Mouse (Mus musculus): ENCODE results near the gene Nap1l1. TPM values are rescaled to one million over a fixed set of nuclear protein-coding genes. Genes with fewer than 3 reads are reported as not detected.

Gene Nap1l1
- polyA plus RNA-seq, 2 experiments = 103 to 117 TPM

- ATAC-seq (ENCODE audit: insufficient read depth) (no peak), DNase-seq (ENCODE audit: low read depth in 3 of 3, low spot score in 3 of 3) (no peak)
- Histone ChIP-seq H3K27ac (no peak overlapping the region), H3K4me2 (ENCODE audit: low read depth) (no peak overlapping the region), H3K9ac (replicated peaks) (no peak overlapping the region), H3K4me3 (ENCODE audit: insufficient read depth in 1 of 2, low read depth in 2 of 2, low read length in 2 of 2) (no peak overlapping the region), H3K27me3 (ENCODE audit: control insufficient read depth, insufficient read depth, low read length) (no peaks in the 10 kb centered on the region), H3K9me3 (ENCODE audit: control insufficient read depth, low read length) (no peaks in the 10 kb centered on the region), H3K4me1 (replicated peaks; ENCODE audit: control insufficient read depth in 2 of 2, insufficient read depth in 2 of 2, low read length in 1 of 2) (no peaks in the 10 kb centered on the region), H3K36me3 (replicated peaks; ENCODE audit: control insufficient read depth, insufficient read depth, low read depth) (peaks cover 52% of the 10 kb centered on the region)
- 83% methylated on average over 7 of the region's 7 CpGs for WGBS (ENCODE audit: insufficient replicate concordance)
- no peak for TF ChIP-seq EP300 (IDR thresholded peaks at IDR 0.05; ENCODE audit: low read depth)
- TF ChIP-seq CTCF (IDR thresholded peaks at IDR 0.05; ENCODE audit: low read depth) = no peak
Measured at GRCm38 (mm10) chr10:111495888-111496287, 22.9 kb downstream of the Nap1l1 start.

- H3K4me1 ChIP-seq (replicated peaks; ENCODE audit: control insufficient read depth in 2 of 2, insufficient read depth in 2 of 2, low read length in 1 of 2) = no peaks in the 10 kb centered on the region; a peak in 1 of 4 replicates
- H3K4me3 ChIP-seq (ENCODE audit: insufficient read depth in 1 of 2, low read depth in 2 of 2, low read length in 2 of 2) = no peak overlapping the region
- no peaks in the 10 kb centered on the region for H3K9me3 ChIP-seq (ENCODE audit: control insufficient read depth, low read length)
- WGBS (ENCODE audit: insufficient replicate concordance) = 77% methylated on average over 6 of the region's 6 CpGs
- H3K27me3 ChIP-seq (ENCODE audit: control insufficient read depth, insufficient read depth, low read length) = no peaks in the 10 kb centered on the region
- no peak for TF ChIP-seq CTCF (IDR thresholded peaks at IDR 0.05; ENCODE audit: low read depth)
- no peak for TF ChIP-seq EP300 (IDR thresholded peaks at IDR 0.05; ENCODE audit: low read depth)
- no peak overlapping the region for H3K9ac ChIP-seq (replicated peaks)
- ATAC-seq (ENCODE audit: insufficient read depth) (no peak), DNase-seq (ENCODE audit: low read depth in 3 of 3, low spot score in 3 of 3) (no peak)
- H3K27ac ChIP-seq = no peak overlapping the region
- H3K36me3 ChIP-seq (replicated peaks; ENCODE audit: control insufficient read depth, insufficient read depth, low read depth) = peaks cover 23% of the 10 kb centered on the region
- no peak overlapping the region for H3K4me2 ChIP-seq (ENCODE audit: low read depth)
Measured at GRCm38 (mm10) chr10:111499892-111500291, 26.9 kb downstream of the Nap1l1 start.

- 0% methylated on average over 3 of the region's 3 CpGs for WGBS (ENCODE audit: insufficient replicate concordance)
- H3K4me2 ChIP-seq (ENCODE audit: low read depth) = no peak overlapping the region
- DNase-seq (ENCODE audit: low read depth in 3 of 3, low spot score in 3 of 3) (peak; percentile 54 to 61 (median 57)), ATAC-seq (ENCODE audit: insufficient read depth) (no peak)
- no peaks in the 10 kb centered on the region for H3K9me3 ChIP-seq (ENCODE audit: control insufficient read depth, low read length)
- no peak overlapping the region for H3K27ac ChIP-seq
- TF ChIP-seq EP300 (IDR thresholded peaks at IDR 0.05; ENCODE audit: low read depth) = no peak
- TF ChIP-seq CTCF (IDR thresholded peaks at IDR 0.05; ENCODE audit: low read depth) = peak; percentile 84
- peaks cover 5% of the 10 kb centered on the region for H3K36me3 ChIP-seq (replicated peaks; ENCODE audit: control insufficient read depth, insufficient read depth, low read depth)
- no peak overlapping the region for H3K4me3 ChIP-seq (ENCODE audit: insufficient read depth in 1 of 2, low read depth in 2 of 2, low read length in 2 of 2)
- H3K4me1 ChIP-seq (replicated peaks; ENCODE audit: control insufficient read depth in 2 of 2, insufficient read depth in 2 of 2, low read length in 1 of 2) = peaks cover 2 to 4% of the 10 kb centered on the region in 2 experiments; a peak in 3 of 4 replicates
- peaks cover 18% of the 10 kb centered on the region for H3K27me3 ChIP-seq (ENCODE audit: control insufficient read depth, insufficient read depth, low read length)
- H3K9ac ChIP-seq (replicated peaks) = no peak overlapping the region
Measured at GRCm38 (mm10) chr10:111503071-111503470, 30.0 kb downstream of the Nap1l1 start.

GRCm38 (mm10) chr10:111503716-111504115 is 30.7 kb downstream of the Nap1l1 start:
- Histone ChIP-seq H3K27ac (no peak overlapping the region), H3K4me1 (replicated peaks; ENCODE audit: control insufficient read depth in 2 of 2, insufficient read depth in 2 of 2, low read length in 1 of 2) (peaks cover 2 to 4% of the 10 kb centered on the region in 2 experiments; a peak in 3 of 4 replicates), H3K4me3 (ENCODE audit: insufficient read depth in 1 of 2, low read depth in 2 of 2, low read length in 2 of 2) (no peak overlapping the region), H3K9me3 (ENCODE audit: control insufficient read depth, low read length) (no peaks in the 10 kb centered on the region), H3K9ac (replicated peaks) (no peak overlapping the region), H3K4me2 (ENCODE audit: low read depth) (no peak overlapping the region), H3K36me3 (replicated peaks; ENCODE audit: control insufficient read depth, insufficient read depth, low read depth) (no peaks in the 10 kb centered on the region), H3K27me3 (ENCODE audit: control insufficient read depth, insufficient read depth, low read length) (peaks cover 24% of the 10 kb centered on the region)
- ATAC-seq (ENCODE audit: insufficient read depth) (no peak), DNase-seq (ENCODE audit: low read depth in 3 of 3, low spot score in 3 of 3) (no peak)
- WGBS (ENCODE audit: insufficient replicate concordance) = 26% methylated on average over 10 of the region's 10 CpGs
- TF ChIP-seq CTCF (IDR thresholded peaks at IDR 0.05; ENCODE audit: low read depth) (no peak), EP300 (IDR thresholded peaks at IDR 0.05; ENCODE audit: low read depth) (no peak)

- no peak for TF ChIP-seq CTCF (IDR thresholded peaks at IDR 0.05; ENCODE audit: low read depth)
- no peak for TF ChIP-seq EP300 (IDR thresholded peaks at IDR 0.05; ENCODE audit: low read depth)
- Histone ChIP-seq H3K9me3 (ENCODE audit: control insufficient read depth, low read length) (no peaks in the 10 kb centered on the region), H3K4me3 (ENCODE audit: insufficient read depth in 1 of 2, low read depth in 2 of 2, low read length in 2 of 2) (no peak overlapping the region), H3K4me2 (ENCODE audit: low read depth) (no peak overlapping the region), H3K9ac (replicated peaks) (no peak overlapping the region), H3K4me1 (replicated peaks; ENCODE audit: control insufficient read depth in 2 of 2, insufficient read depth in 2 of 2, low read length in 1 of 2) (peaks cover 2 to 7% of the 10 kb centered on the region in 2 experiments; a peak in 3 of 4 replicates), H3K27ac (no peak overlapping the region), H3K27me3 (ENCODE audit: control insufficient read depth, insufficient read depth, low read length) (peaks cover 32% of the 10 kb centered on the region), H3K36me3 (replicated peaks; ENCODE audit: control insufficient read depth, insufficient read depth, low read depth) (no peaks in the 10 kb centered on the region)
- WGBS (ENCODE audit: insufficient replicate concordance) = 51% methylated on average over 1 of the region's 1 CpGs
- ATAC-seq (ENCODE audit: insufficient read depth) = no peak
- no peak for DNase-seq (ENCODE audit: low read depth in 3 of 3, low spot score in 3 of 3)
Measured at GRCm38 (mm10) chr10:111504606-111505005, 31.6 kb downstream of the Nap1l1 start.

Data from liver, embryonic 14.5 days (tissue).